Mouse (Mus musculus): ENCODE measurements at regions not wholly inside any gene's neighbourhood (a gene's known extent, or its start where the extent isn't known, plus 50 kb on each side); places are given as distances from the start of the nearest gene placed in this dataset.

GRCm38 (mm10) chr13:99847531-99847930 is 53.4 kb downstream of the Cartpt start:
- ATAC-seq (ENCODE audit: insufficient number of reproducible peaks, low FRiP score, low TSS enrichment): no peak

DNA sequence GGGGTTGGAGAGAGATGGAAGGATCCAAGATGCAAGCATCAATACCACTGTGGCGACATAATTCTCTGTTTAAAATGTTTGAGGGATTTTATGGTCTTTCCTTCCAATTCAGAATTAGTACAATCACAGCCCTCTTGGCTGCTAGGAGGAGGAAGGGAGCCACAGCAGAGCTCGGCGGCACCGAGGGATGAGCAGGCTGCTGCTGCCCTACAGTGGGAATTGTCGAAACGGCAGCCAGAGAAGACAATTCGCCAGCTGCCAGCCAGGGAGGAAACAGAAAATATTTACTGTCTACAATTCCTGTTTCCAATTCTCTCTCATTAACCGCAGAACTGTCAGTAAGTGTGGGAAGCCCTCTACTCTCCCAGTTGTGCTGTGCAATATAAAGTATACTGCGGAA is 58.3 kb downstream of the Cartpt start:
- ATAC-seq (ENCODE audit: insufficient number of reproducible peaks, low FRiP score, low TSS enrichment): no peak; the same call in 1 of the 2 replicates

- ATAC-seq (ENCODE audit: insufficient number of reproducible peaks, low FRiP score, low TSS enrichment): no peak
Observed at GRCm38 (mm10) chr13:99839446-99839845, 61.4 kb downstream of the Cartpt start.

GRCm38 (mm10) chr13:99837772-99838425 is 63.0 kb downstream of the Cartpt start:
- peak; percentile 88 for ATAC-seq (ENCODE audit: insufficient number of reproducible peaks, low FRiP score, low TSS enrichment)

GRCm38 (mm10) chr13:99837180-99837579 is 63.7 kb downstream of the Cartpt start:
- ATAC-seq (ENCODE audit: insufficient number of reproducible peaks, low FRiP score, low TSS enrichment): no peak

- no peak for ATAC-seq (ENCODE audit: insufficient number of reproducible peaks, low FRiP score, low TSS enrichment)
Observed at GRCm38 (mm10) chr13:99836586-99836985, 64.3 kb downstream of the Cartpt start.

DNA sequence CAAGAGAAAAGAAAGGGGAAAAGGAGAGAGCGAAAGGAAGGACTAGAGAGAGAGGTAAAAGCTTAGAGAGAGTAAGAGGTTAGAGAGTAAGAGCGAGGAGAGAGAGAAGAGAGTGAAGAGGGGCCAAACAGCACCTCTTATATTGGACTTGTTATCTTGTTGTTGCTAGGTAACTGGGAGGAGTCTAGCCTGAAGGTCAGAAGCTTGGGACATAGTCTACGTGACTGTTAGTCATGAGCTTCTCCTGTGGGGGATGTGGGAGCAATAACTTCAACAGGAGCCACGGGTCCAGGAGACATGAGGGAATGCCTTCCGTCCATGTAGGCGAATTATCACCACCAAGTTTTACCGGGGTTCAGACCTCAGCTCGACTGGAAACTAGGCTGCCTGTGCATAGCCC is 65.4 kb downstream of the Cartpt start:
- no peak for ATAC-seq (ENCODE audit: insufficient number of reproducible peaks, low FRiP score, low TSS enrichment)

GRCm38 (mm10) chr13:99830080-99830724 is 70.7 kb downstream of the Cartpt start:
- no peak for ATAC-seq (ENCODE audit: insufficient number of reproducible peaks, low FRiP score, low TSS enrichment)

DNA sequence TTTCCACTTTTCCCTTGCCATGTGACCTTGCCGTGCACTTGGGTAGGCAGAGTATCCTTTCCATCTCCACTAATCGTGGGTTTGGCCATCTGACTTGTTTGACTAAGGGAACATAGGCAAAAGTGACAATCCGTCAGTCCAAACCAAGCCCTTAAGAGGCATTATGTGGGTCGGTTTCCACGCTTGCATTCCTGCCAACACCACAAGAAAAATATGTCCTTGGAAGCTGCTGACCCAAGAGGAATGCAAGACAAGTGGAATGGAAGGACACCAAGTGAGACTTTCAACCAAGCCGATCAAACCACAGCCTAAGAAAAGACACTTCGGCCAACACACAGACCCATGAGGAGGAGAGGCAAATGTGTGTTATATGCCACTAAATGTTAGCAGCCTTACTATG is 73.3 kb downstream of the Cartpt start:
- no peak for ATAC-seq (ENCODE audit: insufficient number of reproducible peaks, low FRiP score, low TSS enrichment)

DNA sequence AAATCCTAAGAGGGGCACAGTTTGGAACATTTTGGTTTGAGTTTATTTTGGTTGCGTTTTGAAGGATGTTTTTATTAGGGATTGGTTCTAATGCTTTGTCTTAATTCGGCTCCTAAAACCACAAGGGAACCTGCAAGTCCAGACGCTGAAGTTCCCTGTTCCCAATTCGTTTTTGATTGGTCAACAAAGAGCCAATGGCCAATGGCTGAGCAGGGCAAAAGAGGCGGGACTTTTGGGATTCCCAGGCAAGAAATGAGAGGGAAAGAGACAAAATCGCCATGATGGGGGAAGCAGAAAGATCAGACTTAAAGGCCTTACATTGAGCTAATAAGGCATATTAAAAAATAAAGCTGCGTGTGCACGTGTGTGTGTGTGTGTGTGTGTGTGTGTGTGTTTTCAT is 76.3 kb downstream of the Cartpt start:
- no peak for ATAC-seq (ENCODE audit: insufficient number of reproducible peaks, low FRiP score, low TSS enrichment)

GRCm38 (mm10) chr13:99816666-99817065 is 84.2 kb downstream of the Cartpt start:
- no peak for ATAC-seq (ENCODE audit: insufficient number of reproducible peaks, low FRiP score, low TSS enrichment)

GRCm38 (mm10) chr13:99815786-99816185 is 85.1 kb downstream of the Cartpt start:
- ATAC-seq (ENCODE audit: insufficient number of reproducible peaks, low FRiP score, low TSS enrichment): no peak

GRCm38 (mm10) chr13:99814801-99815200 is 86.1 kb downstream of the Cartpt start:
- ATAC-seq (ENCODE audit: insufficient number of reproducible peaks, low FRiP score, low TSS enrichment): no peak

DNA sequence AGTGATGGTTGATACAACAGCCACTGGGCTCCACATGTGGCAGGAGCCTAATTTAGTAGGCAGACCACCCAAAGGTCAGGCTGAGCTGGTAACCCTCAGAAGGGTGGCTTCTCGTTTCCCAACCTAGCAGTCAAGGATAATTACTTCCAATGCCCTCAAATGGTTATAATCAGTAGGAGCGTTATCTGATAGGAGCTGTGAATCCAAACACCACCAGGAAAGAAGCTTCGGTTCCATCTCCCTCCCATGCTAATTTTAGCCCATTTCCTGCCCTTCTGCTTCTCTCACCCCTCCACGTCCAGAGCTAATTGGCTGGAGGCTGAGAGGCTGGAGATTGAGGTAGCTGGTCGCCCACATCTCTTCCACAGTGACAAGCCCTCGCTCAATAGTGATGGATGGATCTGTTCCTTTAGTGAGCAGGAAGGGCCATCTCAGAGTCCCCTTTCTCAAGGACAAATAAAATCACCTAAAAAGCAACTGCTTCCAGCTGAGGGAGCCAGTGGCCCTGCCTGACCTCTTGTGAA is 86.8 kb downstream of the Cartpt start:
- no peak for ATAC-seq (ENCODE audit: insufficient number of reproducible peaks, low FRiP score, low TSS enrichment)

DNA sequence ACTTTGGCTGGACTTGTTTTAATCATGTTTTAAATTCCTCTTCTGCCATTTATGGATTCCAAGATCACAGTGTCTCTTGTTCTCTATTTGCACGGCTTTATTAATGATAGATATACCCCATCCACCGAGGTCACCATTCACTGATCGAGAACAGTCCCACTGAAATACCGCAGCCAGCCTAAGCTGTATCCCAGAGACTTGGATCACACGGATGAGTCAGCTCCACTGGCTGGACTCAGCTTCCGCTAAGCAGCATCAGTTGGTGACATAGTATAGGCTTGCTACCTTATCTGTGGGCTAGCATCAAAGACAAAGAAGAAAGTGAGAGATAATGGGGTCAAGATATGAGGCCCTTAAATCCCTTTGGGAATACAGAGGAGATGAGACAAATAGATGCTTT is 106.4 kb downstream of the Cartpt start:
- ATAC-seq (ENCODE audit: insufficient number of reproducible peaks, low FRiP score, low TSS enrichment): no peak

DNA sequence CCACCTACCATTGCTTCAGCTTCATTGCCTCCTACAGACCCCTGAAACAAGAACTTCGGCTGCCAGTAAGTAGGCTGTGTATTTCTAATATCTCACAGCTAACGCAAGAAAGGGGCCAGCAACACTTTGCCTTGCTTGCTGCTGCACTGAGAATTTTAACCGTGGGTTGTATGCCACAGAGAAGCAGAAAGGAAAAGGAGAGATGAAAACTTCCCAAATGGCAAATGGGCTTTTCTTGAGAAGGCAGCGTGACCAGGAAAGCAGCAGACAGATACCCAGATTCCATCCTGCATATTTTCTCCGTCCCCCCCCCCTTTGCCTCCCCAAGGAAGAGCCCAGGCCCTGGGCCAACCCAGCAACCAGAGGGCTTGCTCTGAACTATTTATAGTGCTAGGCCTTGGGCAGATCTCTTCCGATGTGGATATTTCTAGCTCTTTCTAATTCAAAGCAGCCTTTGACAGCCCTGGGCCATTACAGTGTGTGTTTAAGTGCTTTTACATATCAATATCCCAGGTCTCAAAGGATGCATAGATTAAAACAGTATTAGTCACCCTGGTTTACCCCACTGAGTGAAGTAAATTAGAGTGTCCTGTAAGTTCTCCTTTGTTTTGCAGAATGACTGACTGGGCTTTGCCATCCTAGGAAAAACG is 107.0 kb downstream of the Cartpt start:
- no peak; the same call in 1 of the 2 replicates for ATAC-seq (ENCODE audit: insufficient number of reproducible peaks, low FRiP score, low TSS enrichment)

DNA sequence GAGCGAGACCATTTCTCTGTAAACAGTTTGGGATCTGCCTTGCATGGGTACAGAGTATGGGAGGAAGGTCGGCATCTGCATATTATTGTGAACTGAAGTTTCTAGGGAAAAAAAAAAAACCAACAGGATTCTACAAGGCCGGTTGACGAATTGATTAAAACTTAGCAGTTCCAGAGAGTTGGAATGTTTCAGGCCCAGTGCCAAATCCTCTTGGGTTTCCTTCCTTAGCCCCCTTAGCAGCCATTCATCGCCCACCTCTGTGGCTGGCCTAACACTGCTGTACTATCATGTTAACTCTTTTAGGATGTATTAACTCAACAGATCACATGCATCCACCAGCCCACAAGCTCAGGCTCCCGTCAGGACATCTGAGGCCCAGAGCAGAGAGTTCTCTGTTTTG is 107.9 kb downstream of the Cartpt start:
- ATAC-seq (ENCODE audit: insufficient number of reproducible peaks, low FRiP score, low TSS enrichment): no peak

DNA sequence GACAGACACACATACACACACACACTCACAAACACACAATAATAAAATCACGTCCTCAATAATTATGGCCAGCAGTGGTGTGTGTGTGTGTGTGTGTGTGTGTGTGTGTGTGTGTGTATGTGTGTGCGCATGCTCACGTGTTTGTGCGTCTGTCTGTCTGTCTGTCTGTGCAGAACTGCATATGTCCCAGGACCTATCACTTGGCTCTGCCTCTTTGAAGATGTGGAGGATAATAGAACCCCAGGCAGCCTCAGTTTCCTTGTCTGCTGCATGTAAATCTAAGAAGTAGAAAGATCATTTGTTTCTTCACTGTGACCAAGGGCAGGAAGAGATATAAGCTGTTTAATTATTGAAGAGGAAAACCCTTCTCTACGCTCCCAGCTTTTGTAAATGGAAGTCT is 109.9 kb downstream of the Cartpt start:
- no peak for ATAC-seq (ENCODE audit: insufficient number of reproducible peaks, low FRiP score, low TSS enrichment)

- no peak for ATAC-seq (ENCODE audit: insufficient number of reproducible peaks, low FRiP score, low TSS enrichment)
Observed at GRCm38 (mm10) chr13:99787760-99788159, 113.1 kb downstream of the Cartpt start.

DNA sequence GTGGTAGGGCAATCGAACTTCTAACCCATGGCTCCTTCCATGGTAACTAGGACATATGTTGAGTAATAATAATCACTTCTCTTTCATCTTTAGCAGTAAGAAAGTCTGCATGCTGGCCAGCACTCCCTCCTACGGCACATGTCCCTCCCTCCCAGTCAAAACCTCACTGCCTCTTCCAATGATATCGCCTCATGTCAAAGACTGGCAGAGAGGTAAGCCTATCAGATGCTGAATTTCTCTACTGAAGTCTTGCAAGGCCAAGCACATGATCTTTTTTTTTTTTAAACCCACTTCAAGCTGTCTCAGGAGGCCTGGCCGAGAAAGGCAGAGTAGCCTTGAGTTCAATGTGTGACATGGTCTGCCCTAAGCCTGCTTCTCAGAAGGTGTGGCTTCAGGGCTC is 115.5 kb downstream of the Cartpt start:
- no peak for ATAC-seq (ENCODE audit: insufficient number of reproducible peaks, low FRiP score, low TSS enrichment)

DNA sequence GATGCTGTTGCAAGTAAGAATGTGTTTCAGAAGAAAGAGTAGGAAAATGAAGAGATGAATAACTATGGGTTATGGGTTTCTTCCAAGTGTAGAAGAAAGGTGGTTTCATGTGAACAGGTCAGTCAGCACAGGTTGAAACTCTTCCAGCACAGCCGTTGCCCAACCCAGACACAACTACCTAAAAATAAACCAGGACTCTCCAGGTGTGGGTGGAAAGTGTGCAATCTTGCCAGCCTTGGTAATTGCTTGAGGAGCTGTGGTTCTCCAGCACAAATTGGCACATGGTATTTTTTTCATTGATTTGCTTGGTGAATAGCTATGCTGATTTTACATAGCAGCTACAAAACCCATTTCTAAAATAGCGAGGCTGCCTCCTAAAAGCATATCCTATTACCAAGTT is 116.6 kb downstream of the Cartpt start:
- no peak for ATAC-seq (ENCODE audit: insufficient number of reproducible peaks, low FRiP score, low TSS enrichment)
